Mouse (Mus musculus) lung, postnatal 0 days (tissue): Measurements from ENCODE around the gene Cebpe.

ENCODE experiments used
- CTCF ChIP-seq: IDR thresholded peaks from 2 replicates; pipeline ENCODE4 v1.5.1; 2016; ENCODE audit warnings: antibody characterized with exemption, mild to moderate bottlenecking
- EP300 ChIP-seq: IDR thresholded peaks from 2 replicates; pipeline ENCODE4 v1.6.1; 2016; ENCODE audit warnings: antibody characterized with exemption, mild to moderate bottlenecking, control low read depth

GRCm38 (mm10) chr14:54712074-54712473, at the start of gene Cebpe:
- TF ChIP-seq CTCF (no peak), EP300 (no peak)
